Comparison of ENCODE assay signal across 28 mouse cellular contexts in the genomic region with DNA sequence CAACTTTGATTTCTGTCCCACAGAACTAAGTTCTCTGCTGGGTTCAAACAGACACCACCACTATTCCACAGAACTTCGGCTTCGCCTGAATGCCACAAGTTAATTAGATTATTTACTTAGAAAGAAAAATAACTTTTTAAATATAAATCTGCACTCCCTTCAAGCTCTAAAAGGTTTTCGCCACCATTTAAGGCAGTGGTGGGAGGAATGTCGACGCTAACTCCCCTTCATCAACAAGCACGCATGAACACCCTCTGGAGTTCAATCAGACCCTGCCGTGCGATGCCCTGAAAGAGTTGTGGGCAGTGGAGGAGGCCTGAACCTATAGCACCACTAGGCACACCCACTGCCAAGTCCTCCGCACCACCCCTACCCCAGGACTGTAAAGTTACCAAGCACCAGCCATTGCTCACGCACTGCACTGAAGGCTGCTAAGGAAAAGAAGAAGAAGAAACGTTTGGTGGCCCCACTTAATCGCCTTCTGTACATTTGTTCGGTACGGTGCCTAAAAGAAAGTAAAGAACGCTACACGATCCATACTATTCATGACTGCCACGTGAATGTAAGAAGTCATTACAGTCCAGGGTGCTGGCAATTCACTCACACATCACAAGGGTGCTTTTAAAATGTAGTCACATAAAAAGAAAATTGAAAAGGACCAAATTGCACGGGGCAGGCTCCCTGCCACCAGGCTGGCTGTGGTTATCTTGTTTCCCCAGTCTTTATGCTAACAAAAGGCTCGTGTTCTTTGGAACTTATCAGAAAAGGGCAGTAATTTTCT. TPM values are rescaled to one million over a fixed set of nuclear protein-coding genes. Genes with fewer than 3 reads are reported as not detected.
DNase-seq lines count a peak whose midpoint lies in the region; ATAC-seq and TF ChIP-seq lines count a peak whose summit lies in the region.
"Had no signal": no experiment of that assay in that cellular context is flagged by ENCODE, and none has a peak within 500 bp of the region (broad histone marks: within the 10 kb centered on the region; RNA-seq: fewer than 3 reads in every experiment).

No protein-coding gene starts in this region.

- 82% methylated on average over 19 of the region's 19 CpGs for WGBS in embryonic facial prominence, embryonic 12.5 days
- WGBS in embryonic facial prominence, embryonic 10.5 days = 87% methylated on average over 19 of the region's 19 CpGs
- 54% methylated on average over 19 of the region's 19 CpGs for WGBS in kidney, embryonic 14.5 days
- WGBS in midbrain, embryonic 11.5 days = 89% methylated on average over 19 of the region's 19 CpGs
- 80% methylated on average over 19 of the region's 19 CpGs for WGBS in midbrain, postnatal 0 days

- no peak overlapping the region for H3K27ac ChIP-seq in embryonic facial prominence, embryonic 12.5 days
- no peak overlapping the region for H3K27ac ChIP-seq in embryonic facial prominence, embryonic 10.5 days (replicated peaks)
- H3K27ac ChIP-seq in kidney, embryonic 14.5 days (ENCODE audit: low read depth, low read length) = peak overlapping the region; percentile 24; the same call in 1 of the 2 replicates
- H3K27ac ChIP-seq in midbrain, embryonic 11.5 days (ENCODE audit: low read depth, low read length) = no peak overlapping the region
- no peak overlapping the region for H3K27ac ChIP-seq in midbrain, postnatal 0 days (ENCODE audit: low read depth, low read length)
- H3K27ac ChIP-seq: embryonic facial prominence, embryonic 13.5 days; forebrain, embryonic 10.5 days; hindbrain, embryonic 14.5 days; left cerebral cortex, adult 2 months; limb, embryonic 13.5 days; liver, embryonic 13.5 days; midbrain, embryonic 13.5 days had no signal

- H3K4me2 ChIP-seq in embryonic facial prominence, embryonic 12.5 days (replicated peaks) = no peak overlapping the region
- peak overlapping the region; percentile 2; the same call in 1 of the 2 replicates for H3K4me2 ChIP-seq in kidney, embryonic 14.5 days (replicated peaks; ENCODE audit: low read depth, low read length)
- H3K4me2 ChIP-seq in midbrain, embryonic 11.5 days = no peak overlapping the region
- no peak overlapping the region for H3K4me2 ChIP-seq in midbrain, postnatal 0 days (ENCODE audit: low read depth, low read length, poor library complexity, severe bottlenecking)
- H3K4me2 ChIP-seq: embryonic facial prominence, embryonic 13.5 days; heart, embryonic 11.5 days; hindbrain, embryonic 14.5 days; limb, embryonic 13.5 days; liver, embryonic 13.5 days; midbrain, embryonic 13.5 days had no signal

- H3K27me3 ChIP-seq in embryonic facial prominence, embryonic 12.5 days = no peaks in the 10 kb centered on the region
- no peaks in the 10 kb centered on the region for H3K27me3 ChIP-seq in embryonic facial prominence, embryonic 10.5 days (replicated peaks; ENCODE audit: low read depth, poor library complexity, severe bottlenecking)
- H3K27me3 ChIP-seq in kidney, embryonic 14.5 days (ENCODE audit: control insufficient read depth, insufficient read depth, low read length) = no peaks in the 10 kb centered on the region
- no peaks in the 10 kb centered on the region for H3K27me3 ChIP-seq in midbrain, embryonic 11.5 days (ENCODE audit: control insufficient read depth, insufficient read depth, low read length)
- no peaks in the 10 kb centered on the region for H3K27me3 ChIP-seq in midbrain, postnatal 0 days (ENCODE audit: insufficient read depth, low read length)
- H3K27me3 ChIP-seq: CH12.LX; embryonic facial prominence, embryonic 13.5 days; limb, embryonic 13.5 days; midbrain, embryonic 13.5 days had no signal

- no peak for DNase-seq in embryonic facial prominence, embryonic 10.5 days (ENCODE audit: low spot score)
- DNase-seq in kidney, adult 11 months = no peak
- peak; percentile 78 for DNase-seq in midbrain, embryonic 11.5 days (ENCODE audit: low spot score, missing footprints)
- DNase-seq in midbrain, postnatal 0 days (ENCODE audit: low spot score) = no peak
- no peak for DNase-seq in adrenal gland, adult 2 months
- DNase-seq: adrenal gland, adult 8-10 months; cerebellum, adult 8-10 months; cerebellum, postnatal 25 days; gastrocnemius, postnatal 14 days; kidney, postnatal 14 days; liver, embryonic 13.5 days; lung, adult 18-20 months; lung, postnatal 4 days had no signal

- no peaks in the 10 kb centered on the region for H3K36me3 ChIP-seq in embryonic facial prominence, embryonic 12.5 days
- H3K36me3 ChIP-seq in embryonic facial prominence, embryonic 10.5 days (replicated peaks) = no peaks in the 10 kb centered on the region
- H3K36me3 ChIP-seq in kidney, embryonic 14.5 days (ENCODE audit: control insufficient read depth, insufficient read depth, low read length) = no peaks in the 10 kb centered on the region
- H3K36me3 ChIP-seq in midbrain, embryonic 11.5 days (ENCODE audit: control insufficient read depth, insufficient read depth, low read length) = no peaks in the 10 kb centered on the region
- H3K36me3 ChIP-seq in midbrain, postnatal 0 days (ENCODE audit: insufficient read depth, low read length) = no peaks in the 10 kb centered on the region
- H3K36me3 ChIP-seq: embryonic facial prominence, embryonic 13.5 days; forebrain, embryonic 10.5 days; limb, embryonic 13.5 days; liver, embryonic 13.5 days; midbrain, embryonic 13.5 days had no signal

- no peaks in the 10 kb centered on the region for H3K9me3 ChIP-seq in embryonic facial prominence, embryonic 12.5 days
- no peaks in the 10 kb centered on the region for H3K9me3 ChIP-seq in embryonic facial prominence, embryonic 10.5 days
- H3K9me3 ChIP-seq in kidney, embryonic 14.5 days (ENCODE audit: control insufficient read depth, low read length) = no peaks in the 10 kb centered on the region
- no peaks in the 10 kb centered on the region for H3K9me3 ChIP-seq in midbrain, embryonic 11.5 days (ENCODE audit: control insufficient read depth, low read length)
- H3K9me3 ChIP-seq in midbrain, postnatal 0 days (ENCODE audit: low read length) = no peaks in the 10 kb centered on the region
- H3K9me3 ChIP-seq: embryonic facial prominence, embryonic 13.5 days; forebrain, embryonic 10.5 days; limb, embryonic 13.5 days; liver, embryonic 13.5 days; midbrain, embryonic 13.5 days had no signal

- 0 out of 2 replicates have a peak, but pooled peaks have one; percentile 17 for ATAC-seq in embryonic facial prominence, embryonic 12.5 days (ENCODE audit: insufficient number of reproducible peaks, insufficient read depth, low FRiP score, low TSS enrichment)
- peak; percentile 41; the same call in 1 of the 2 replicates for ATAC-seq in kidney, embryonic 14.5 days (ENCODE audit: low FRiP score, low TSS enrichment)
- ATAC-seq in midbrain, embryonic 11.5 days (ENCODE audit: low FRiP score) = no peak
- ATAC-seq in midbrain, postnatal 0 days (ENCODE audit: low FRiP score) = no peak
- ATAC-seq: activated CD4-positive, CD25-positive, alpha-beta regulatory T cell, adult 4 months; lung, postnatal 0 days; midbrain, embryonic 13.5 days had no signal

- no peak overlapping the region for H3K4me3 ChIP-seq in embryonic facial prominence, embryonic 12.5 days
- no peak overlapping the region for H3K4me3 ChIP-seq in embryonic facial prominence, embryonic 10.5 days
- H3K4me3 ChIP-seq in kidney, embryonic 14.5 days (ENCODE audit: low read length) = no peak overlapping the region
- no peak overlapping the region for H3K4me3 ChIP-seq in midbrain, embryonic 11.5 days (ENCODE audit: low read depth, low read length)
- H3K4me3 ChIP-seq in midbrain, postnatal 0 days (ENCODE audit: low read depth, low read length) = no peak overlapping the region
- H3K4me3 ChIP-seq: embryonic facial prominence, embryonic 13.5 days; forebrain, embryonic 10.5 days; left cerebral cortex, adult 2 months; limb, embryonic 13.5 days; liver, embryonic 13.5 days; megakaryocyte, embryonic 14.5 days; midbrain, embryonic 13.5 days had no signal

- H3K9ac ChIP-seq in embryonic facial prominence, embryonic 12.5 days = no peak overlapping the region
- no peak overlapping the region for H3K9ac ChIP-seq in kidney, embryonic 14.5 days (ENCODE audit: low read depth, low read length)
- H3K9ac ChIP-seq in midbrain, embryonic 11.5 days (ENCODE audit: low read length) = no peak overlapping the region
- H3K9ac ChIP-seq in midbrain, postnatal 0 days (replicated peaks; ENCODE audit: low read length, poor library complexity, severe bottlenecking) = no peak overlapping the region
- H3K9ac ChIP-seq: embryonic facial prominence, embryonic 13.5 days; hindbrain, embryonic 14.5 days; limb, embryonic 13.5 days; liver, embryonic 13.5 days; midbrain, embryonic 13.5 days had no signal

- TF ChIP-seq CTCF in midbrain, postnatal 0 days (IDR thresholded peaks at IDR 0.05) = no peak

- peaks cover 11% of the 10 kb centered on the region for H3K4me1 ChIP-seq in embryonic facial prominence, embryonic 12.5 days
- peaks cover 18% of the 10 kb centered on the region for H3K4me1 ChIP-seq in embryonic facial prominence, embryonic 10.5 days
- peaks cover 23% of the 10 kb centered on the region for H3K4me1 ChIP-seq in kidney, embryonic 14.5 days (ENCODE audit: control insufficient read depth, insufficient read depth, low read length)
- H3K4me1 ChIP-seq in midbrain, embryonic 11.5 days (ENCODE audit: control insufficient read depth, insufficient read depth, low read length) = peaks cover 4% of the 10 kb centered on the region; the same call in 1 of the 2 replicates
- H3K4me1 ChIP-seq in midbrain, postnatal 0 days (ENCODE audit: insufficient read depth, low read length) = peaks cover 6% of the 10 kb centered on the region; the same call in 1 of the 2 replicates
- H3K4me1 ChIP-seq: liver, embryonic 13.5 days; megakaryocyte, embryonic 14.5 days had no signal

RNA-seq across cellular contexts. Expression of a gene that starts 56.7 kb away (rescaled TPM):
- polyA plus RNA-seq in embryonic facial prominence, embryonic 12.5 days (2016; fragmentation: Nextera tagmentation; extraction: Ambion mirVana) = 30.1 and 35.9 TPM in 2 replicates
- 15.3 and 19.0 TPM in 2 replicates for polyA plus RNA-seq in embryonic facial prominence, embryonic 10.5 days (2016; fragmentation: Nextera tagmentation; extraction: Ambion mirVana)
- 34.0 and 40.2 TPM in 2 replicates for polyA plus RNA-seq in kidney, embryonic 14.5 days (2014; fragmentation: Nextera tagmentation; extraction: Ambion mirVana)
- polyA plus RNA-seq in midbrain, embryonic 11.5 days (2014; fragmentation: Nextera tagmentation; extraction: Ambion mirVana) = 6.0 and 7.8 TPM in 2 replicates
- 2.5 and 5.2 TPM in 2 replicates for total RNA-seq in midbrain, postnatal 0 days (2014; rRNA removed)
- polyA plus RNA-seq in midbrain, postnatal 0 days (2015; fragmentation: Nextera tagmentation; extraction: Ambion mirVana) = 0.76 and 1.2 TPM in 2 replicates
- 1 to 10 TPM in 1 of 2 experiments, under 1 TPM in 1; 0.84 to 3.2 TPM for total RNA-seq in adrenal gland, adult 2 months (2021)
- 0.16 and 0.21 TPM in 2 replicates for polyA plus RNA-seq in adrenal gland, adult 2 months (2012; rRNA removed)
- total RNA-seq: granulocyte monocyte progenitor cell, adult 5-6 weeks; monocyte, adult 5-6 weeks had no signal
- polyA plus RNA-seq: activated CD4-positive, CD25-positive, alpha-beta regulatory T cell, adult 4 months had no signal

Comparison
In these comparisons a context has a peak if more than half of its experiments do, and no peak if none do; other contexts are left out.
1. ATAC-seq: peak in embryonic facial prominence, embryonic 12.5 days (single experiment) and kidney, embryonic 14.5 days (single experiment); none in midbrain, embryonic 11.5 days (single experiment) and midbrain, postnatal 0 days (single experiment).